Mouse (Mus musculus): ENCODE measurements at regions not wholly inside any gene's neighbourhood (a gene's known extent, or its start where the extent isn't known, plus 50 kb on each side); places are given as distances from the start of the nearest gene placed in this dataset.

DNA sequence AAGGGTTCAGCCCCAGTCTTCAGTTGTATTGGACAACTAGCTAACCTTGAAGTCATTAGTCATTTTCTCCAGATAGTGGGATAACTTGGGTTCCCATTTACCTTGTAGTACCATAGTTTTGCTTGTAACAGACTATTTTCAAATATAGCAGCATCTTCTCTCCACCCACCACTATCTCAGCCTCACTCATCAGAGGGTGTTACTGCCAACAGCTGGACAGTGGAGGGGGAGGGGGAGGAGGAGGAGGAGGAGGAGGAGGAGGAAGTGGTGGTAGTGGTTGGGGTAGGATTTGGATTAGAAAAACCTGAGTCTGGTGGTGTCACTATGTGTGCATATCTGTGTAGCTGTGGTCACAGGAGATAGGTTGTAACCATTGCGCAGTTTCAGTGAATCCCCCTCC is 69.6 kb upstream of the Six2 start:
- no peak for DNase-seq

DNA sequence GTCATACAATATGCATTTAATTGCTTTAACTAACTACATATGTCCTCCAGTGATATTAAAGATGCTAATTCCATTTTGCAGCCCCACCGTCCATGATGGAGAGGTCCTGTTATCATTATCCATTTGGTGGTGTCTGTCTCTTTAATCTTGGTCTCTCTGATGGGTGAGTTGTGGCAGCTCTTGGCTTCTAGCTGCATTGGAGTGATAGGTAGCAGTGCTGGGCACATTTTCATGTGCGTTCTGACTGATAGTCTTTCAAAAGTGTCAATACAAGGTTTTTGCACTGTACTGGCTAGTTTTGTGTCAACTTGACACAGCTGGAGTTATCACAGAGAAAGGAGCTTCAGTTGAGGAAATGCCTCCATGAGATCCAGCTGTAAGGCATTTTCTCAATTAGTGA is 67.5 kb upstream of the Six2 start:
- DNase-seq = no peak

DNA sequence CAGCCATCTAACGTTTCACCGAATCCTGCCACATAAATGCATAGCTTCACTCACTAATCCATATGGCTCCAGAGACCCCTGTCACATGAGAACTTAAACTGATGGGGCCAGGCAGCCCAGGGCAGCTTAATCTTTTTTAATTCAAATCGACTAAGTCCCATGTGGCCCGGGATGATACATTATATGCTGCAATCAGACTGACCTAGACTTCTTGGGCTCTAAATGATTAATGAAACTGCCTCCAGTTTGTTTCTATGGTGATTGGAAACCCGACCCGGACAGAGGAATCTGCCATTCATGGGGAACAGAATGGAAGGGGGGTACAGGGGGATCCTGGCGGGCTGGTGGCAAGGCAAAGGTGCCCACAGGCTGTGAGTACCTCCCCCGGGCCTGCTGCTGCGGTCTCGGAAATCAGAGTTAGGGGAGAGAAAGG is 60.6 kb upstream of the Six2 start:
- no peak for DNase-seq

DNA sequence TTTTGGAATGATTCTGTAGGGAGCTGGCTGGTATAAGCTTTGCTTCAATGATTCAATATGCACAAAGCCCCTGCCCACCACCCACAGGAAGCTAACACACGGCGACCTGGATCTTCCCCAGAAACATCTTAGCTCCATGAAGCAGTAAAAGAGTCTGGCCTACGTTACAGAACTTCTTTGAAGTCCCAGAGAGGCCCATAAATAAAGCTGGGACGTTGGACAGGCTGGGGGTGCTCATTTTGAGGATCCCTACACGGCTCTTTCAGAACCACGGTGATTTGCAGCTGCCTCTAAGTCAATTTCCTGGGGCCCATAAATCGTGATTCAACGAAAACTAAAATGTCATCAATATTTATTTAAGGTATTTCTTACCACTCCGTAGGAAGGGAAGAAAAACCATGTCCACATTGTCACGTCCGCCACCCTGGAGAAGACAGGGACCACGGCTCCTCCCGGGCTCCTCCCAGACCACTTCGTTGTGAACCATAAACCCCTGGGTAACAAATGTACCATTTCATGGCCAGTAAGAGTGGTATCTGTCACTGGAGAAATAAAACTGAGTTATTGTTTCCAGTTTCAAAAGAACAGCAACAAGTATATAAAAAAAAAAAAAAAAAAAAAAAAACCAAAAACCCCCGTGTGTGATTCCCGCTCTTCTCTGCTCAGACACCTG is 60.0 kb upstream of the Six2 start:
- no peak for DNase-seq

All from heart, adult 11 months (tissue).